Comparison of ENCODE assay signal across 10 mouse cellular contexts in genomic region chr2:158687804-158688241, GRCm38 (mm10). TPM values are rescaled to one million over a fixed set of nuclear protein-coding genes. Genes with fewer than 3 reads are reported as not detected.
DNase-seq lines count a peak whose midpoint lies in the region; ATAC-seq and TF ChIP-seq lines count a peak whose summit lies in the region.
"Had no signal": no experiment of that assay in that cellular context is flagged by ENCODE, and none has a peak within 500 bp of the region (broad histone marks: within the 10 kb centered on the region; RNA-seq: fewer than 3 reads in every experiment).

No protein-coding gene starts in this region.

- H3K27ac ChIP-seq in hindbrain, embryonic 10.5 days, result peak overlapping the region; percentile 46; the same call in 1 of the 2 replicates
- H3K27ac ChIP-seq in hindbrain, embryonic 11.5 days (ENCODE audit: low read depth, low read length), result no peak overlapping the region
- H3K27ac ChIP-seq in ES-E14 (ENCODE audit: insufficient read depth, low read depth, low read length, poor library complexity, severe bottlenecking), result no peak overlapping the region
- H3K27ac ChIP-seq in hindbrain, postnatal 0 days, result 0 out of 2 replicates have a peak overlapping the region, but pooled peaks have one; percentile 16
- H3K27ac ChIP-seq: neural tube, embryonic 12.5 days had no signal

- H3K36me3 ChIP-seq in hindbrain, embryonic 10.5 days, result no peaks in the 10 kb centered on the region
- no peaks in the 10 kb centered on the region for H3K36me3 ChIP-seq in hindbrain, embryonic 11.5 days (ENCODE audit: control insufficient read depth, insufficient read depth, low read length)
- H3K36me3 ChIP-seq in ES-E14 (ENCODE audit: control insufficient read depth, insufficient read depth, low read length, poor library complexity, severe bottlenecking), result no peaks in the 10 kb centered on the region
- no peaks in the 10 kb centered on the region for H3K36me3 ChIP-seq in hindbrain, postnatal 0 days (ENCODE audit: insufficient read depth, low read length)
- H3K36me3 ChIP-seq: neural tube, embryonic 12.5 days had no signal

- TF ChIP-seq CTCF in hindbrain, postnatal 0 days (IDR thresholded peaks at IDR 0.05; ENCODE audit: low read depth), result no peak

- in situ Hi-C loops in ES-E14 (cut with MboI; ENCODE audit: low sequenced_read_pairs in 2 of 2, unreplicated experiment in 2 of 2), result no loop called here

- H3K4me1 ChIP-seq in hindbrain, embryonic 10.5 days (replicated peaks), result peaks cover 52% of the 10 kb centered on the region
- no peaks in the 10 kb centered on the region for H3K4me1 ChIP-seq in hindbrain, embryonic 11.5 days (replicated peaks; ENCODE audit: control insufficient read depth, insufficient read depth, low read length)
- H3K4me1 ChIP-seq in ES-E14 (ENCODE audit: control insufficient read depth in 2 of 2, insufficient read depth in 2 of 2, low read length in 2 of 2, poor library complexity in 1 of 2), result 0 out of 4 replicates have a peak, but pooled peaks cover 0 to under 1% of the 10 kb centered on the region in 2 experiments
- peaks cover 13% of the 10 kb centered on the region for H3K4me1 ChIP-seq in hindbrain, postnatal 0 days (ENCODE audit: insufficient read depth, low read length)

- no peak overlapping the region for H3K4me3 ChIP-seq in hindbrain, embryonic 10.5 days
- H3K4me3 ChIP-seq in hindbrain, embryonic 11.5 days (ENCODE audit: low read depth, low read length), result no peak overlapping the region
- H3K4me3 ChIP-seq in ES-E14 (ENCODE audit: insufficient read depth in 1 of 2, low read depth in 1 of 2, low read length in 2 of 2, poor library complexity in 1 of 2, severe bottlenecking in 1 of 2), result peak overlapping the region; percentile 25 to 34; a peak in 1 of 4 replicates
- H3K4me3 ChIP-seq in hindbrain, postnatal 0 days (ENCODE audit: low read length), result no peak overlapping the region
- H3K4me3 ChIP-seq: neural tube, embryonic 12.5 days had no signal

- 55% methylated on average over 25 of the region's 25 CpGs for WGBS in hindbrain, embryonic 10.5 days
- 61% methylated on average over 25 of the region's 25 CpGs for WGBS in hindbrain, embryonic 11.5 days
- WGBS in hindbrain, postnatal 0 days, result 29% methylated on average over 25 of the region's 25 CpGs

- H3K4me2 ChIP-seq in hindbrain, embryonic 11.5 days (replicated peaks; ENCODE audit: low read depth, low read length), result no peak overlapping the region
- H3K4me2 ChIP-seq in hindbrain, postnatal 0 days (ENCODE audit: low read depth, low read length), result peak overlapping the region; percentile 24; the same call in 1 of the 2 replicates
- H3K4me2 ChIP-seq: neural tube, embryonic 12.5 days had no signal

- H3K9ac ChIP-seq in hindbrain, embryonic 11.5 days (ENCODE audit: low read depth, low read length), result no peak overlapping the region
- no peak overlapping the region for H3K9ac ChIP-seq in ES-E14 (ENCODE audit: insufficient read depth, low read depth, low read length, poor library complexity, severe bottlenecking)
- H3K9ac ChIP-seq in hindbrain, postnatal 0 days (replicated peaks; ENCODE audit: low read length), result no peak overlapping the region
- H3K9ac ChIP-seq: neural tube, embryonic 12.5 days had no signal

- H3K27me3 ChIP-seq in hindbrain, embryonic 10.5 days (ENCODE audit: insufficient read depth, poor library complexity, severe bottlenecking), result no peaks in the 10 kb centered on the region
- no peaks in the 10 kb centered on the region for H3K27me3 ChIP-seq in hindbrain, embryonic 11.5 days (ENCODE audit: control insufficient read depth, insufficient read depth, low read length)
- no peaks in the 10 kb centered on the region for H3K27me3 ChIP-seq in hindbrain, postnatal 0 days (ENCODE audit: insufficient read depth, low read length)
- H3K27me3 ChIP-seq: neural tube, embryonic 12.5 days had no signal

- ATAC-seq in hindbrain, embryonic 11.5 days (ENCODE audit: low FRiP score), result no peak
- no peak for ATAC-seq in hindbrain, postnatal 0 days
- ATAC-seq: Patski had no signal

- DNase-seq in hindbrain, embryonic 10.5 days (ENCODE audit: low spot score), result no peak
- no peak for DNase-seq in hindbrain, embryonic 11.5 days (ENCODE audit: low spot score)
- no peak for DNase-seq in ES-E14 (ENCODE audit: low read depth, low spot score)
- peak; percentile 79 to 88 for DNase-seq in frontal cortex, adult 2 months (ENCODE audit: extremely low spot score in 1 of 2, low spot score in 1 of 2)
- DNase-seq in hindbrain, postnatal 0 days (ENCODE audit: low spot score), result peak; percentile 31
- peak; percentile 79 to 83 for DNase-seq in left cerebral cortex, adult 9 months (ENCODE audit: low spot score in 2 of 2)
- DNase-seq in right cerebral cortex, postnatal 36 days (ENCODE audit: low spot score in 2 of 2), result peak; percentile 84 to 89
- no peak for DNase-seq in embryo, embryonic 9.5 days (ENCODE audit: extremely low spot score)

- H3K9me3 ChIP-seq in hindbrain, embryonic 10.5 days, result no peaks in the 10 kb centered on the region
- H3K9me3 ChIP-seq in hindbrain, embryonic 11.5 days (ENCODE audit: control insufficient read depth, low read length), result no peaks in the 10 kb centered on the region
- H3K9me3 ChIP-seq in ES-E14 (ENCODE audit: control insufficient read depth, insufficient read depth, low read depth, low read length), result no peaks in the 10 kb centered on the region
- H3K9me3 ChIP-seq in hindbrain, postnatal 0 days (ENCODE audit: low read length), result no peaks in the 10 kb centered on the region
- H3K9me3 ChIP-seq: neural tube, embryonic 12.5 days had no signal

TF ChIP-seq in ES-E14, 5 proteins besides CTCF, POLR2A, EP300 and RAD21:
- TF ChIP-seq ZC3H11A (IDR thresholded peaks at IDR 0.05; ENCODE audit: borderline replicate concordance, low read depth, low read length), result no peak
- TF ChIP-seq HCFC1 (IDR thresholded peaks at IDR 0.05; ENCODE audit: borderline replicate concordance, insufficient read depth, low read length), result no peak
- no peak for TF ChIP-seq CHD2 (IDR thresholded peaks at IDR 0.05; ENCODE audit: low read depth, low read length)
- no peak for TF ChIP-seq ZNF384 (IDR thresholded peaks at IDR 0.05; ENCODE audit: low read depth, low read length)
- TF ChIP-seq MAFK (IDR thresholded peaks at IDR 0.05; ENCODE audit: insufficient read depth, low read depth, low read length), result no peak

RNA-seq across cellular contexts. Expression of gene Ppp1r16b, which starts 22.6 kb away (rescaled TPM):
- polyA plus RNA-seq in hindbrain, embryonic 10.5 days (2016; fragmentation: Nextera tagmentation; extraction: Ambion mirVana), result 3.0 and 3.5 TPM in 2 replicates
- polyA plus RNA-seq in hindbrain, embryonic 11.5 days (2014; fragmentation: Nextera tagmentation; extraction: Ambion mirVana), result 2.4 and 3.6 TPM in 2 replicates
- 1.1 and 1.2 TPM in 2 replicates for total RNA-seq in ES-E14 (2012; rRNA removed)
- polyA plus RNA-seq in frontal cortex, adult 2 months (2012; rRNA removed), result 38.4 and 43.2 TPM in 2 replicates
- 25.9 and 32.4 TPM in 2 replicates for total RNA-seq in hindbrain, postnatal 0 days (2014; rRNA removed)
- polyA plus RNA-seq in hindbrain, postnatal 0 days (2015; fragmentation: Nextera tagmentation; extraction: Ambion mirVana), result 29.7 and 30.3 TPM in 2 replicates

Comparison
In these comparisons a context has a peak if more than half of its experiments do, and no peak if none do; other contexts are left out.
1. DNase-seq: peak in frontal cortex, adult 2 months (2 of 2), hindbrain, postnatal 0 days (single experiment), left cerebral cortex, adult 9 months (2 of 2) and right cerebral cortex, postnatal 36 days (2 of 2); none in hindbrain, embryonic 10.5 days (single experiment), hindbrain, embryonic 11.5 days (single experiment), ES-E14 (single experiment) and embryo, embryonic 9.5 days (single experiment).
2. H3K27ac ChIP-seq: peak in hindbrain, embryonic 10.5 days (single experiment) and hindbrain, postnatal 0 days (single experiment); none in hindbrain, embryonic 11.5 days (single experiment) and ES-E14 (single experiment).
3. H3K4me3 ChIP-seq: peak in ES-E14 (2 of 2); none in hindbrain, embryonic 10.5 days (single experiment), hindbrain, embryonic 11.5 days (single experiment) and hindbrain, postnatal 0 days (single experiment).